Mouse (Mus musculus): ENCODE results near the gene Ankrd9.

GRCm38 (mm10) chr12:110953900-110954299, 24.9 kb downstream of the Ankrd9 start:
- TF ChIP-seq TAL1 (IDR thresholded peaks at IDR 0.05; ENCODE audit: low read length) (no peak), GATA1 (IDR thresholded peaks at IDR 0.05; ENCODE audit: low read length) (no peak)

Data from erythroblast, embryonic 14.5 days (primary cell).